Mouse (Mus musculus) lung, postnatal 4 days (tissue): ENCODE data around the gene Tdrkh.

ENCODE experiments used
- DNase-seq, 2 experiments: peaks; one replicate each; pipeline ENCODE4 v3.0.0; 2021

Gene Tdrkh

GRCm38 (mm10) chr3:94391001-94391400 is 22.1 kb upstream of the Tdrkh start:
- no peak for DNase-seq

DNA sequence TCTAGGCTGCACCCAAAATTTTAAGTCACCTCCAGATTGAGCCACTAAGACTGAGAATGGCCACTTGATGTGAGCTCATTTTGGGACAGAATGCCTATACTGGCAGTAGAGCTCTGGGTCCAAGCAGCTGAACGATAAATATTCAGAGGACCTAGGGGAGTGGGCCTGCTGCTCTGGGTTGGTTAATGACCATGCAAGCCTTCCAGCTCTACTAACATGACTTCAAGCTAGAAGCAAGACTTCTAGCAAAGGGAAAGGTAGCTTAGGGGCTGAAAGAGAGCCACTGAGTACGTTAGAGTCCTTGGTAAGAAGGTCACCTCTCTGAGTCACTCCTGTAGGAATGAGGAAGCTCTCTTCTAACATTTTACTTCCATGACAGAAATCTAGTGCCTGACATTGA is 20.9 kb upstream of the Tdrkh start:
- DNase-seq: no peak

GRCm38 (mm10) chr3:94393049-94393448 is 20.0 kb upstream of the Tdrkh start:
- DNase-seq: no peak

DNA sequence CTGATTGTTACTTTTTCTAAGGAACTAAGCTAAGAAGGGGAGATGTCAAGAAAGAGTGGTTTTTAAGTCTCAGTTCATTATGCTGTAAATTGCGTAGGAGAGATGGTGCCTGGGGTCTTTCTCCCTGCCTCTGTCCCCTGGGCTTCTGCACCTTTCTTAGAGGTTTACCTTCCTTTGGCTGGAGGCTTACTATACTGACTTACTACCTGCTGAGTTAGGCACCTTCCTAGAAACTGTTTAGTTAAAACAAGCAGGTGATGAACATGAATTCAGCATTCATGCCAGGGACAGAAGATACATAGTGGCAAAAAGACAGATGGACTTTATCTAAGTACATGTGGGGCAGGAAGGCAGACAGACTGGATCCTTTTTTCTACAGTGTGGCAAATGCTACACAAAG is 16.7 kb upstream of the Tdrkh start:
- DNase-seq: no peak

GRCm38 (mm10) chr3:94396851-94397250 is 16.2 kb upstream of the Tdrkh start:
- DNase-seq: no peak

DNA sequence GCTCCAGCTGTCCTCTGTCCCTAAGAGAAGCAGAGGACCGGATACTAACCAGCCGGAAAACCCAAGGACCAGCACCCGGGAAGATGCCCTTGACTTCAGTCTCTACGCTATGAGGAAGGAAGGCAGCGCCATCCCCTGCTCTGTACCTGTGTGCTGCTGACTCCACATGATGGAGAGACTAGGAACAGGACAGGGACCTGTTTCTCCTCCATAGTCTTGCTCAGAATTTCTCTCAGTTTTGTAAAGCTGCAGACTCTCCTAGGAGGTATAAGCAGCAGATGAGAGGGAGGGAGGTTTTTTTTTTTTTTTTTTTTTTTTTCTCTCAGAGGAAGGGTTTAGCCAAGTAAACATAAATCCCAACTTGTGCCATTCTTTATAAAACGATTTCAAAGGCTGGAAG is 14.9 kb upstream of the Tdrkh start, which contains the start of gene Lingo4:
TSS of gene Lingo4 (plus strand) at position 301 of the 400 bp plus-strand sequence.
- DNase-seq: no peak

GRCm38 (mm10) chr3:94398943-94399481 is 14.1 kb upstream of the Tdrkh start:
- DNase-seq: peak in 1 of 2 experiments; percentile 25

DNA sequence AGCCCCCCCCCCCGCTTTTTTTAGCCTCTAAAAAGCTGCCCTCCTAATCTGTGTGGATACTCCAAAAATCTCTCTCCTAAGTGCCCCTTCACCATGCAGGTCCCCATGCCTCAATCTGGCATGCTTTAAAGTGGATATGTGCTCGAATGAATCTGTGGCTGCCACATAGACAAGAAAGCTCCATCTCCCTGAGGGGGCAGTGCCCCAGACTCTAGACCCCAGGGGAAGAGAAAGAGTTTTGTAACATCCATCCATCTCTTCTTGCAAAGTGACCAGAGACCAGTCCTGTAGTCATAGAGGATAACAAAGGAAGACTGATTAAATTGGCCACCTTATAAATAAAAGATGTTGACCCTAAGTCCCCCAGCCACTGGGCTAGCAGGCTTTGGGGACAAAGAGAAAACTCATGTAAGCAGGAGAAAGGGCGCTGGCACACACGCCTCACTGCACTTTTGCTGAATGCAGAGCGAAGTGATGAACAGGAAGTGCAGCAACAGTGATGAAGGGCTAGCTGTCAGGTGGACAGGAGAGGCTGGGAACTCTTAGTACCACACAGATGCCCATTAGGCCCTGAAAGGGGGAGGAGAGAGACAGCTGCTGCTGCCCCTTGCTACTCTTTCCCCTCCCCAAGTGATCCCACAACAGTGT is 13.3 kb upstream of the Tdrkh start:
- DNase-seq: no peak

GRCm38 (mm10) chr3:94402451-94402850 is 10.6 kb upstream of the Tdrkh start:
- DNase-seq: no peak

DNA sequence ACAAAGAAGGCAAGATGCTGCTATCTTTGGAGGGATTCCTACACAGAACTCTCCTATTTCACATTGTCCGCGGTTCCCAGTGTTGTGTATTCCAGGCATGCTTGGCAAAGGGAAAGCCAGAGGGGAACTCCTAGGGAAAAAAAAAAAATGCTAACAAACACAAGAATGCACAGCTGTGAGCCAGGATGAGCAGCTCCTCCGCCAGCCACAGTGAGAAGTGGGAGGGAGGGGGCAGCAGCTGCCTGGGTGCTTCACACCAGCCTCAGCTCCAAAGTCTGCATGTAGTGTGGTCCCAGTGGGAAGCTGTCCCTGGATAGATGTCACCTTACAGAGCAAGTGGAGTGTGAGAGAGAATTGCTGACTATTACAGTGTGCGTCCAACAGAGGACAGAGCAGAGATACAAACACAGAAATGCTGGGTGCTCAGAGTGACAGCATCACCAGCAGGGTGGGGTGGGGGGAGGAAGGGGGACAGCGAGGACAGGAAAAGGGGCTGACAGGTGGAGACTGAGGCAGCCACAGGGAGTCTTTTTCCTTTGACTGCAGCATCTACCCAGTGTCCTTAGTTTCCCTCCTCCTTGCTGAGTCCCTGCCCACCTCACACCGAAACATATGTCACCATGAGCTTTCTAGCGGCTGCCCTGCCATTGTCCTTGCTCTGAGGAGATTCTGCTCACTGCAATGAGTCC is 8.6 kb upstream of the Tdrkh start:
- peak in 1 of 2 experiments; percentile 69 for DNase-seq

GRCm38 (mm10) chr3:94405561-94405960 is 7.5 kb upstream of the Tdrkh start:
- peak; percentile 34 to 70 for DNase-seq

GRCm38 (mm10) chr3:94412530-94412929 is 543 bp upstream of the Tdrkh start:
- DNase-seq: no peak

- DNase-seq: no peak
These were observed 17.9 kb downstream of the Tdrkh start for GRCm38 (mm10) chr3:94430980-94431379.

- DNase-seq: no peak
These were observed 21.2 kb downstream of the Tdrkh start for GRCm38 (mm10) chr3:94434305-94434704.

GRCm38 (mm10) chr3:94436420-94436819 is 23.3 kb downstream of the Tdrkh start:
- DNase-seq: no peak

DNA sequence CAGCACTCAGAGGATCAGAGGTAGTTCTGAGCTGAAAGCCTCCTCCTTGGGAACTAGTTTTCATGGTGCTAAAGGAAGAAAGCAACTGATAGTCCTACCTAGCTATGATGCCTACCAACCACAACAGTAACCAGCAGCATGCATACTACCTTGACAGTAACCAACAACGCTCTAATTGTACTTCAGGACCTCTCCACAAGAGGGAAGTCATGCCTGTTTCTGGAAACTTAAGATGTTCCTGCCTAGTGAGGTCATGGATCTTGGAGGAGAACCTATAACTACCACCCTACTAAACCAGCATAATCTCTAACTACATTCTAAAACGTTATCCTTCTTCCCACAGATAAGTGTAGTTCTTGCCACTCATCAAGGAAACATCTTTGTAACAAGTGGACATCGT is 28.1 kb downstream of the Tdrkh start:
- peak in 1 of 2 experiments; percentile 14 for DNase-seq

DNA sequence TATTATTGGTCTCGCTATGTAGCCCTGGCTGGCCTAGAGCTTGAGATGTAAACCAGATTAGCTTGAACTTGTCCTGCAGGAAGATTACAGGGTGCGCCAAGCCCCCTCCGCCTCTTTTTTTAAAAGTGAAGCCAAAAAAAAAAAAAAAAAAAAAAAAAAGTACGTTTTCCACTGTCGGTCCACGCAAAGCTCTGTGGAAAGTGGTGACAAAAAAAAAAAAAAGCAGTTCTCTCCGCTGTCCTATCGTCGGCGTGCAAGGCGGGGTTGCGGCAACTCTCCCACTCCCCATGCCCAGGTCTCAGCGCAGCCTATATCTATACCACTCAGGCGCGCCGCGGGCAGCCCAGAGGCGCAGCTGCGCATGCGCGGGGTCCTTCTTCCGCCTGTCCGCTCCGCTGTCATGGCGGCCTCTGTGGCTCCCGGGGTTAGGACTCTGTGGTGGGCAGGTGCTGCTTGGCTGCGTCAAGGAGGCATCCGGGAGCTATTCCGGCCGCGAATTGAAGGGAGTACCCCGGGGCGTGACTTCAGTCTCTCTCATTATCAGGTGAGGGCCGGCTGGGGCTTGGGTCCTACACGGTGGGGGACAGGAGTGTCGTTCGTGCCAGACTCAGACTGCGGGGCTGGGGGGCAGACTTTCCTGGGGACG is 30.0 kb downstream of the Tdrkh start, which contains the start of gene Mrpl9:
TSS of gene Mrpl9 (plus strand) at position 368 of the 646 bp plus-strand sequence.
- peak; percentile 96 for DNase-seq

DNA sequence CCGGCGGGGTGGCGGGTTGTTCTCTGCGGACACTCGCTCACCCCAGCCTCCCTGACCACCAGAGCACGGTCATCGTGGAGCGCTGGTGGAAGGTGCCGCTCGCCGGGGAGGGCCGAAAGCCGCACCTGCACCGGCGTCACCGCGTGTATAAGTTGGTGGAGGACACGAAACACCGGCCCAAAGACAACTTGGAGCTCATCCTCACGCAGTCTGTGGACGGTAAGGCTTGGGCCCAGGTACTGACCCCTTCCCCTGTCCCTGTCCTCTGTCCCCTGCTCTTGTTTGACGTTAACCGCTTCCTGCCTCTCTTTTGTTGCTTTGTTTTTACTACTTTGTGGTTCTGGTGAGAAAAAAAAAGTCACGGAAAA is 30.5 kb downstream of the Tdrkh start, which contains the start of gene Oaz3:
TSS of gene Oaz3 (minus strand) at position 319 of the 368 bp plus-strand sequence.
- DNase-seq: no peak

- no peak for DNase-seq
These were observed 36.3 kb downstream of the Tdrkh start for GRCm38 (mm10) chr3:94449377-94449776.

GRCm38 (mm10) chr3:94456529-94457000 is 43.5 kb downstream of the Tdrkh start:
- peak; percentile 85 to 86 for DNase-seq

DNA sequence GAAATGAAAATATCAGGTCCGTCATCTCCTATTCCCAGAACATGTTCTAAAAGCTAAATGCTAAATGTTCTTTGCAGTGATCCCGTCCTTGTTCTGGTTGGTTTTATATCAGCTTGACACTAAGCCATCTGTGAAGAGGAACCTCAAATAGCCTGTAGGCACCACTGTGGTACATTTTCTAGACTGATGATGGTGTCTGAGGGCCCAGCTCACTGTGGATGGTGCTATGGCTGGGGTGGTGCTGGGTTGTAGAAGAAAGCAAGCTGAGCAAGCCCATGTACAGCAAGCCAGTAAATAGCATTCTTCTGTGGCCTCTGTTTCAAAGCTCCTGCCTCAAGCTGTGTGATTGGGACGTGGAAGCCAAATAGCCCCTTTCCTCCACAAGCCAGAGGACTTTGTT is 44.0 kb downstream of the Tdrkh start:
- DNase-seq: no peak

- DNase-seq: no peak
These were observed 46.8 kb downstream of the Tdrkh start for GRCm38 (mm10) chr3:94459834-94460233.

DNA sequence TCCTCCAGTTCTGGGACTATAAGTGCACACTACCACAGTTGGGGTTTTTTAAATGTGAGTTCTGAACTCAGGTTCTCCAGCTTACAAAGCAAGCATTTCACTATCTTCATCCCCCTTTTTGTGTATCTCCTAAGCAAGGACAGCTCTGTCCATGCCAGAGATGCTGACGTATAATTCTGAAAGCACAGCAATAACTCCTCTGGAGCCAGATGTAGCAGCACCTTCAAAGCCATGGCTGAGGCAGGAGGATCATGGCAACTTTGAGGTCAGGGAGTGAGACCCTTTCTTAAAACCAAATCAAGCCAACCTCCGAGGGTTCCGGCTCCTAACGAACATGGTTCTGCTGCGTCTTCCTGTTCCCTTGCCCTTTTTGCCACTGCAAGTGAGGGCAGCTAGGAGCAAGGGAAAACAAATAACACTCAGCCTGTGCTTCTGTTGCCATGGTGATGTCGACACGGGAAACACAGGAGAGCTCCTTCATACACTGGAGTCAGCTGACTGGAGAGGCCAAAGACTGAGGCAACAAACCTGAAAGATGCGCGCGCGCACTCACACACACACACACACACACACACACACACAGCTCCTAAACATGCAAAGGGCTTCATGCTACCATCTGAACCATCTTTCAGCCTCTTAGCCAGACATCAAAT is 51.0 kb downstream of the Tdrkh start:
- peak; percentile 31 to 54 for DNase-seq
